Mouse (Mus musculus) gastrocnemius, postnatal 14 days (tissue): ENCODE measurements around the gene Rnf212. TPM values are rescaled to one million over a fixed set of nuclear protein-coding genes. Genes with fewer than 3 reads are reported as not detected.

ENCODE experiments used
- DNase-seq: peaks from one replicate; pipeline ENCODE4 v3.0.0; 2021; ENCODE audit warnings: mixed read lengths
- intact Hi-C: fragments of 180-260 bp; cut with DNase I; formaldehyde crosslinking; loops from one replicate; pipeline ENCODE4 v1.15.1; 2025; ENCODE audit warnings: low total_unique reads
- total RNA-seq, 2 experiments: library from RNA; stranded (reverse); gene quantifications; 2 replicates each; pipeline ENCODE4 v1.2.3; 2021

Gene Rnf212
- total RNA-seq, 2 experiments from 2014 or later: not detected

DNA sequence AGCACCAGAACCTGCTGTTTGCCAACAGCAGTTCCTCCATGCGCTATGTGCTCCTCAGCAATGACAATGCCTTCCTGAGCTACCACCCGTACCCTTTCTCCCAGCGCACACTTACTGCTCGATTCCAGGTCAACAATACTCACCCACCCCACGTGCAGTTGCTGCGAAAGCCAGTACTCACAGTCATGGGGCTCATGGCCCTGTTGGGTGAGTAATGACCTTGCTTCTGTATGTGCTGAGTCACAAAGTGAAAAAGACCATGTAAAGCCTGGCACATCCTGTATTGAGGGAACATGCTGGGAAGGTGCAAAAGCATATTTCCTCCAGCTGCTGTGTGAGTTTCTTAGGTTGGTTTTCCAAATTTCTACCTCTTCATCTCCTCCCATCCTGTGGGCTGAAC lies 93.9 kb downstream of the Rnf212 start:
- intact Hi-C loops: no loop called here
- no peak for DNase-seq

- no peak for DNase-seq
- intact Hi-C loops: no loop called here
Measured at GRCm38 (mm10) chr5:108679909-108680308, 94.9 kb downstream of the Rnf212 start.

Other genes starting within 250 kb of the Rnf212 start
- under 1 TPM; 0.20 to 0.43 TPM for gene Cplx1, start 225.0 kb downstream of the Rnf212 start, total RNA-seq
- 10 to 100 TPM; 14.7 to 15.6 TPM for gene Gak, start 145.2 kb downstream of the Rnf212 start, total RNA-seq
- 1 to 10 TPM; 5.5 to 5.6 TPM for gene Tmem175, start 145.2 kb downstream of the Rnf212 start, total RNA-seq
- 1 to 10 TPM; 5.8 to 8.8 TPM for gene Idua, start 114.7 kb downstream of the Rnf212 start, total RNA-seq
- 1 to 10 TPM; 4.5 to 5.2 TPM for gene Dgkq, start 105.3 kb downstream of the Rnf212 start, total RNA-seq
- gene Slc26a1, start 99.4 kb downstream of the Rnf212 start, total RNA-seq: not detected
- gene Fgfrl1, start 82.6 kb downstream of the Rnf212 start, total RNA-seq: 10 to 100 TPM; 31.9 to 45.4 TPM
- gene Tmed11, start 20.4 kb upstream of the Rnf212 start, total RNA-seq: not detected
- not detected for gene Vmn2r8, start 33.9 kb upstream of the Rnf212 start, total RNA-seq
- gene Vmn2r9, start 77.6 kb upstream of the Rnf212 start, total RNA-seq: not detected
- gene Vmn2r10, start 231.5 kb upstream of the Rnf212 start, total RNA-seq: not detected